Mouse (Mus musculus) CH12.LX (cell line): ENCODE measurements at regions not wholly inside any gene's neighbourhood (a gene's known extent, or its start where the extent isn't known, plus 50 kb on each side); places are given as distances from the start of the nearest gene placed in this dataset.

Experiments
- BHLHE40 ChIP-seq: IDR thresholded peaks from 2 replicates; pipeline ENCODE4 v1.6.1; 2011; ENCODE audit warnings: mild to moderate bottlenecking, low read depth, low read length, improper control_type of control experiment
- CTCF ChIP-seq, 2 experiments: IDR thresholded peaks in 1 of 2; conservative IDR thresholded peaks in 1 of 2; 2 replicates each; pipeline ENCODE4 v1.5.1; 2011 to 2012; ENCODE audit warnings: low read depth in 2 of 2, low read length in 2 of 2, improper control_type of control experiment in 1 of 2, inconsistent platforms in 1 of 2, mild to moderate bottlenecking in 1 of 2, moderate library complexity in 1 of 2
- RCOR1 ChIP-seq: conservative IDR thresholded peaks from 2 replicates; pipeline ENCODE4 v1.6.1; 2012; ENCODE audit warnings: low read depth, mild to moderate bottlenecking, inconsistent platforms, low read length, improper control_type of control experiment
- TCF12 ChIP-seq: IDR thresholded peaks from 2 replicates; pipeline ENCODE4 v1.6.1; 2014; ENCODE audit warnings: low read depth, mild to moderate bottlenecking, inconsistent platforms, low read length, improper control_type of control experiment

DNA sequence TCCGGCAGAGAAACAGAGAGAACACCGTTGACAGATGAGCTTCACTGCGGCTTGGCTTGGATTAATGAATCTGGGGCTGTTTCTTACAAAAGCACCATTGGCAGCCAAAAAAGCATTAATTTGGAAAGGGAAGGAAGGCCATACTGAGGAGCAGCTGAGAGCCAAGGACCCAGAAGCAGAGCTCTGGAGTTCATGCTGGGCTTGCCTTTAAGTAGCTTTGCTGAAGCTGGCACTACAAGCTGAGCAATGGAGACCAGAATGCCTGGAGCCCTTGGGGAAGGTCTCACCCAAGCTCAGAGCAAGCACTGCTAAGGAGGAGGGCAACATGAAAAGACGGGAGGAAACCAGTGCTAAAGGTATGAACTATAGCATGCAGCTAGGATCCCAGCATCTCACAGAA, 95.7 kb downstream of the Tmem30b start:
- TF ChIP-seq TCF12, result no peak
- no peak for TF ChIP-seq BHLHE40
- TF ChIP-seq RCOR1, result no peak
- no peak for TF ChIP-seq CTCF (conservative IDR thresholded peaks at IDR 0.05 in 1 of 2, IDR thresholded peaks at IDR 0.05 in 1 of 2; ENCODE audit: low read depth in 2 of 2, low read length in 2 of 2)
